Mouse (Mus musculus) heart, embryonic 11.5 days (tissue): ENCODE measurements around the gene Mns1. TPM values are rescaled to one million over a fixed set of nuclear protein-coding genes. Genes with fewer than 3 reads are reported as not detected.

Experiments
- ATAC-seq: fragments of 200-750 bp; cut with Nextera tagmentation; replicated peaks from 2 replicates; pipeline ENCODE4 v1.8.0; 2017; ENCODE audit warnings: moderate library complexity; ENCODE audit not compliant: insufficient number of reproducible peaks, low FRiP score, low TSS enrichment
- H3K27ac ChIP-seq: fragments of 300-500 bp; sonication (generic); 2 replicates; pipeline ENCODE4 v1.5.1; 2014; ENCODE audit warnings: mild to moderate bottlenecking, low read depth, low read length
- H3K27me3 ChIP-seq: fragments of 300-500 bp; sonication (generic); 2 replicates; pipeline ENCODE4 v1.6.1; 2014; ENCODE audit warnings: mild to moderate bottlenecking, low read length, mixed read lengths; ENCODE audit not compliant: control insufficient read depth, insufficient read depth
- H3K36me3 ChIP-seq: fragments of 300-500 bp; sonication (generic); 2 replicates; pipeline ENCODE4 v1.6.1; 2014; ENCODE audit warnings: mild to moderate bottlenecking, low read length, moderate library complexity, mixed read lengths; ENCODE audit not compliant: control insufficient read depth, insufficient read depth
- H3K4me1 ChIP-seq: fragments of 300-500 bp; sonication (generic); 2 replicates; pipeline ENCODE4 v1.6.1; 2014; ENCODE audit warnings: low read length; ENCODE audit not compliant: control insufficient read depth, insufficient read depth
- H3K4me2 ChIP-seq: fragments of 300-500 bp; sonication (generic); 2 replicates; pipeline ENCODE4 v1.6.1; 2014; ENCODE audit warnings: mild to moderate bottlenecking, moderate library complexity
- H3K4me3 ChIP-seq: fragments of 300-500 bp; sonication (generic); 2 replicates; pipeline ENCODE4 v1.5.1; 2014; ENCODE audit warnings: low read depth, low read length
- H3K9ac ChIP-seq: fragments of 300-500 bp; sonication (generic); 2 replicates; pipeline ENCODE4 v1.6.1; 2014; ENCODE audit warnings: mild to moderate bottlenecking, low read depth, low read length, moderate library complexity
- H3K9me3 ChIP-seq: fragments of 300-500 bp; sonication (generic); replicated peaks from 2 replicates; pipeline ENCODE4 v1.6.1; 2016; ENCODE audit warnings: low read length; ENCODE audit not compliant: control insufficient read depth
- WGBS: fragments of 180-500 bp; shearing (Covaris S2); extraction: QIAGEN DNeasy Blood & Tissue Kit; methylation state at CpG from one replicate; pipeline ENCODE4 v1.1.7; 2014; ENCODE audit not compliant: insufficient replicate concordance; 5-methylcytosine and 5-hydroxymethylcytosine counted together
- polyA plus RNA-seq: library from polyadenylated mRNA; unstranded; fragments of >200 nt; fragmentation: Nextera tagmentation; extraction: Ambion mirVana; gene quantifications from 2 replicates; pipeline ENCODE4 v1.2.1, GENCODE M21; 2014

Gene Mns1
- polyA plus RNA-seq, 1 experiment from 2014 or later: 25.7 TPM

DNA sequence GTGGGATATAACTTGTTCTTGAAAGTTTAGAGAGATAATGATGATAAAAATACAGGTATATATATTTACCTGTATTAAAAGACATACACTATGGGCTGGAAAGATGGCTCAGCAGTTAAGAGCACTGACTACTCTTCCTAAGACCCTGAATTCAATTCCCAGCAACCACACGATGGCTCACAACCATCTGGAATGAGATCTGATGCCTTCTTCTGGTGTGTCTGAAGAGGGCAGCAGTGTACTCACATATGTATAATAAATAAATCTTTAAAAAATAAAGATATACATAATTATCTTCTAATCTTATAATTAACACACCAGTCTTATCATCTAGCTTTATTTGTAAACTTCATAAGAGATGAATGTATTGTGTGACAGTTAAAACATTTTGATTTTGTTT, 18.6 kb downstream of the Mns1 start:
- no peak overlapping the region for H3K27ac ChIP-seq
- H3K36me3 ChIP-seq: peaks cover 4% of the 10 kb centered on the region; the same call in 1 of the 2 replicates
- no peak overlapping the region for H3K4me2 ChIP-seq
- 45% methylated on average over 1 of the region's 1 CpGs for WGBS
- H3K9me3 ChIP-seq: no peaks in the 10 kb centered on the region
- H3K9ac ChIP-seq: no peak overlapping the region
- no peak overlapping the region for H3K4me3 ChIP-seq
- no peak for ATAC-seq
- no peaks in the 10 kb centered on the region for H3K4me1 ChIP-seq
- H3K27me3 ChIP-seq: no peaks in the 10 kb centered on the region

DNA sequence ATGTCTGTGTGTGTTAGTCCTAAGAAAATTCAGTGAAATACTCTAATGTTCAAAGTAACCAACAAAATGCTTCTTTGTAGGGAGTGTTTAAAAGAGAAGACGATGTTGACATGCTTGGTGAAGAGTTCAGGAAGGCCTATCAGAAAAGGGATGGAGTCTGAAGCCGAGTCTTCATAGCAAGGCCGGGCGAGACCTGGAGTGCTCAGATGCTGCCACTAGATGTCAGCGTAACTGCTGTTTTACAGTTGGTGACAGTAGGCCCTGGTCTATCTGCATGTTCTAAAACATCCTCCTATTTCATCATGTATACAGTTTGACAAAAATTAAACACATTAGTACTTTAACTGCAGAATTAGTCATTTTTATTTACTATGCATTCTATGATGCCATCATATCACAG, 20.4 kb downstream of the Mns1 start:
- Histone ChIP-seq H3K36me3 (peaks cover 4% of the 10 kb centered on the region; the same call in 1 of the 2 replicates), H3K27me3 (no peaks in the 10 kb centered on the region), H3K4me1 (no peaks in the 10 kb centered on the region), H3K4me3 (no peak overlapping the region), H3K9me3 (no peaks in the 10 kb centered on the region), H3K27ac (no peak overlapping the region), H3K9ac (no peak overlapping the region), H3K4me2 (no peak overlapping the region)
- no peak for ATAC-seq
- 14% methylated on average over 5 of the region's 5 CpGs for WGBS

DNA sequence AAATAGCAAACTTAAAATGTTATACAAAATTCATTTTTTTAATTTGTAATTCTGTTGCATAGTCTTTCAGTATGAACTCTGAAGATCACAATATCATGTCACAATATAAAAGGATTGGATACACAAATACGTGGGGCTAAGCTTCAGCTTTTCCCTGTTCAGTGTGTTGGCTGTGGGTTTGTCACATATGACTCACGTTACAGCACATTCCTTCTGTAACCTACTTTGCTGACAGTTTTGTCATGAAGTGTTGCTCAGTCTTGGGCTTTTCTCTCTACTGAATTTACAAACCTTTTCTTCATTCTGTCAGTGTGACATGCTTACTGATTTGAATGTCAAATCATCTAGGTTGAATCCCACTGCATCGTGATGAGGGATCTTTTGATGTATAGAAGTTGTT, 21.9 kb downstream of the Mns1 start:
- Histone ChIP-seq H3K4me1 (no peaks in the 10 kb centered on the region), H3K36me3 (peaks cover 4% of the 10 kb centered on the region; the same call in 1 of the 2 replicates), H3K9me3 (no peaks in the 10 kb centered on the region), H3K4me2 (no peak overlapping the region), H3K4me3 (no peak overlapping the region), H3K9ac (no peak overlapping the region), H3K27ac (no peak overlapping the region), H3K27me3 (no peaks in the 10 kb centered on the region)
- WGBS: 88% methylated on average over 3 of the region's 3 CpGs
- ATAC-seq: no peak

DNA sequence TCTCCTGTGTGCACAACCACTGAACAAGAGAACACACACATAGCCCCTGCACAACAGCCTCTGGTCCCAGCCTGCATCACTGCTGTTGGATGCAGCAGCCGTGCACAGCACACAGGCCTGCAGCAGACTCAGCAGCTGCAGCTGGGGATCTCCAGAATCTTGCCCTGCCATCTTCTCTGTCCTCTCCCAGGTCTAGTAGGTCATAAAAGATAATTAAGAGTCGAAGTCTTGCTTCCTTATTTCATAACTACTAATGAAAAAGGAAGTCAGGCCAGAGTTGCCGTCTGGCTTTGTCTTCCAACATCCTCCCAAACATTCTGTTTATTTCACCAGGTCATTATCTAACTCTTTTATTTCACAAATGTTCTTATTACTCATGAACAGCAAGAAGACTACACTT, 23.0 kb downstream of the Mns1 start:
- H3K4me2 ChIP-seq: no peak overlapping the region
- H3K27ac ChIP-seq: no peak overlapping the region
- no peak overlapping the region for H3K4me3 ChIP-seq
- WGBS: 77% methylated on average over 3 of the region's 3 CpGs
- H3K9me3 ChIP-seq: no peaks in the 10 kb centered on the region
- H3K27me3 ChIP-seq: no peaks in the 10 kb centered on the region
- H3K9ac ChIP-seq: no peak overlapping the region
- H3K4me1 ChIP-seq: no peaks in the 10 kb centered on the region
- H3K36me3 ChIP-seq: peaks cover 4% of the 10 kb centered on the region; the same call in 1 of the 2 replicates
- no peak for ATAC-seq

DNA sequence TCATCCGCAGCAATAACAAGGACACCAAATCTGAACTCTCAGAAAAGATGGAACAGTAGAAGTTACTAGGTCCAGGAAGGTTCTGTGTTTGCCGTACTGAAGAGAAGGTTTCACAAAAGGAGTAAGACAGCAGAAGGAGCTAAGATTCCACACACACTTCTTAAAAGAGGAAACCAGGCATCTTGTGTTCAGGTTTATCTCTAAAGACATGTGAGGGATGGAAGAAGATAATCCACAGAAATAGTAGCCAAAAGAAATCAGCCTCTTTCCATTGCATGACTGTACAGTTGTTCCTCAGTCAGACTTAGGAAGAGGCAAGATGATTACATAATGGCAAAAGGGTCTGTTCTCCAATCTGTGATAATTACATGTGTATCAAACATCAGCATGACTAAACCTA, 24.6 kb downstream of the Mns1 start:
- Histone ChIP-seq H3K27ac (no peak overlapping the region), H3K9ac (no peak overlapping the region), H3K27me3 (no peaks in the 10 kb centered on the region), H3K4me1 (no peaks in the 10 kb centered on the region), H3K4me2 (no peak overlapping the region), H3K4me3 (no peak overlapping the region), H3K9me3 (no peaks in the 10 kb centered on the region), H3K36me3 (peaks cover 4% of the 10 kb centered on the region; the same call in 1 of the 2 replicates)
- no peak for ATAC-seq
- WGBS: 89% methylated on average over 2 of the region's 2 CpGs

DNA sequence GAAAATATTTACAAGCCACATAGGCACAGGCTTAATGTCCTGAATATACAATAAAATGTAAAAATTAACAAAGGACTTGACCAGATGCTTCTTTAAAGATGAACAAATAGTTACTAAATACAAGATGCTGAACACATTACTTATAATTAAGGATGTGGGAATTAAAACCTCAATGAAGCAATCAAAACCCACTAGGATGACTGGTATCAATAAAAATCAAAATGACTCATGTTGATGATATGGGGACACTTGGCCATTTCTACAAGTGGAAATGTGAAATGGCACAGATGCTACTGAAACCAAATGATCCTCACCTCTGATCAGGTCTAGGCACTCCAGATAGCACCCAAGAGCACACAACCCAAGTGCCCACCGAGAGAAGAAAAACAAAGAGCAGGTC, 27.0 kb downstream of the Mns1 start:
- Histone ChIP-seq H3K27me3 (no peaks in the 10 kb centered on the region), H3K9ac (no peak overlapping the region), H3K9me3 (no peaks in the 10 kb centered on the region), H3K4me3 (no peak overlapping the region), H3K4me2 (no peak overlapping the region), H3K36me3 (no peaks in the 10 kb centered on the region; the same call in 1 of the 2 replicates), H3K4me1 (no peaks in the 10 kb centered on the region), H3K27ac (no peak overlapping the region)
- WGBS: 70% methylated on average over 1 of the region's 1 CpGs
- no peak for ATAC-seq

- Histone ChIP-seq H3K36me3 (no peaks in the 10 kb centered on the region), H3K27ac (no peak overlapping the region), H3K4me3 (no peak overlapping the region), H3K9ac (no peak overlapping the region), H3K4me1 (no peaks in the 10 kb centered on the region), H3K4me2 (no peak overlapping the region), H3K27me3 (no peaks in the 10 kb centered on the region), H3K9me3 (no peaks in the 10 kb centered on the region)
- no peak for ATAC-seq
- 70% methylated on average over 4 of the region's 4 CpGs for WGBS
Observed at GRCm38 (mm10) chr9:72465754-72466181, 28.0 kb downstream of the Mns1 start.

DNA sequence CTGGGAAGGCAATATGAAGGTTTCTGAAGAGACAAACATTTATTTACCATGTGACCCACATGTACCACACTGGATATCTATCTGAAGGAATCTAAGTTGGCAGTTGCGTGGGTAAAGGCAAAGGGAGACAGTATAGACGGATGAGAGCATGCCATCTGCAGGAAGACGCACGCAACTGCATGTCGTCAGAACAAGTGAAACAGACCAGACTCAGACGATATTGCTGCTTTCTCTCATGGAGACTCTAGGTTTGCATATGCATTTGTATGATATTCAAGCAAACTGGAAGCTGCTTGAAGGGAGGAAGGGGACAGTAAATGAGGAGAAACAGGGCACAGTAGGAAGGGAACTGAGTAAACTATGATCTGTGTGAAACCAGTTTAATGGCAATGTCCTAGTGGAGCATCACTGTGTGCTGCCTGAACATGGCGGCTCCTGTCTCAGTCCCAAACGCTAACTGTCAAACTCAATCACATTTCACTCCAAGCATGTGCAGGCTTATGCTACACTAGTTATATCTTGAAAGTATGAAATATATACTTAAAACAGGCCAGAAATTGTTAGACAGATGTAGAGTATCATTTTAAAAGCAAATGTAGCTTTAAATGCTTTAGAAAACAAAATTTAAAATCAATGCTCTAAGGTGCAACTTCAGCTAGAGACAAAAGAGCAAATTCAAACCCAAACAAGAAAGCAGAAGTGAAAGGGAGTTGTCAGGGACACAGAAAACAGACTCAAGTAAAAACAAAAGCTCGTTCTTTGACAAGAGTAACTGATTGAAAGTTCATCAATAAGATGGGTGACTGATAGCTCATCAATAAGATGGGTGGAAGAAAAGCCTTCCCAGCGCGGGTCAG, 30.0 kb downstream of the Mns1 start:
- Histone ChIP-seq H3K4me1 (no peaks in the 10 kb centered on the region), H3K36me3 (no peaks in the 10 kb centered on the region), H3K4me2 (no peak overlapping the region), H3K27me3 (no peaks in the 10 kb centered on the region), H3K27ac (no peak overlapping the region), H3K9me3 (no peaks in the 10 kb centered on the region), H3K9ac (no peak overlapping the region), H3K4me3 (no peak overlapping the region)
- no peak for ATAC-seq
- WGBS: 63% methylated on average over 11 of the region's 11 CpGs

DNA sequence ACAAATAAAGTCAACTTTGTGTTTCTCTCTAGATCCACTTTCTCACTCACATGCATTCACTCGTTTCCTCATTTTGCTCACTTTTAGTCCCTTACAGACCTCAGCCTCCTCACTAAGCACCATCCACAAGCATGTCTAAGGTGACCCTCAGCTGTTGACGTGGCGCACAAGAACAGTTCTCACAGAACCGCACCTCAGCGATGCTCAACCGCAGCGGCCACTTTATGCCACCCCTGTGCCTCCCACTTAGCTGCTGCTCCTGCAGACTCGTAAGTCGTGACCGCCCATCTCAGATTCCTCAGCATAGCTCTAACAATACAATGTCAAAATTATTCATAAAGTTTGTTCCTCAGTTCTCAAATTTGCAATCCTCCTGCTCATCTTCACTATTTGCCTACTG, 30.8 kb downstream of the Mns1 start:
- no peak overlapping the region for H3K4me3 ChIP-seq
- H3K27ac ChIP-seq: no peak overlapping the region
- ATAC-seq: no peak
- no peaks in the 10 kb centered on the region for H3K4me1 ChIP-seq
- H3K27me3 ChIP-seq: no peaks in the 10 kb centered on the region
- H3K9me3 ChIP-seq: no peaks in the 10 kb centered on the region
- 0 out of 2 replicates have a peak, but pooled peaks cover 3% of the 10 kb centered on the region for H3K36me3 ChIP-seq
- 89% methylated on average over 10 of the region's 10 CpGs for WGBS
- H3K4me2 ChIP-seq: no peak overlapping the region
- H3K9ac ChIP-seq: no peak overlapping the region
